Mouse (Mus musculus): ENCODE measurements around the gene Gm21244. TPM values are rescaled to one million over a fixed set of nuclear protein-coding genes. Genes with fewer than 3 reads are reported as not detected.
"Not testable (repeated sequence)": the region's sequence is repeated elsewhere in the genome, so short reads cannot be mapped to it uniquely, and the experiment has no call there.

Gm21244 gene
- total RNA-seq (2012; rRNA removed) = not detected in 2 replicates
- not detected for polyA plus RNA-seq (2012; ENCODE audit: insufficient read depth in 1 of 2, insufficient read length in 2 of 2, low read depth in 1 of 2, low replicate concordance in 2 of 2, missing spikeins in 1 of 2)

GRCm38 (mm10) chrY:7169193-7169592, at the start of gene Gm21244:
Gene Gm21244 (minus strand): TSS chrY:7169293.
- not testable (repeated sequence) for H3K27ac ChIP-seq (ENCODE audit: control insufficient read depth, low read depth, low read length); H3K4me3 ChIP-seq (ENCODE audit: control insufficient read depth in 1 of 2, insufficient read depth in 1 of 2, low read depth in 2 of 2, low read length in 2 of 2); H3K27me3 ChIP-seq (ENCODE audit: control insufficient read depth in 1 of 2, insufficient read depth in 2 of 2, low read length in 2 of 2); H3K36me3 ChIP-seq (ENCODE audit: control insufficient read depth in 1 of 2, insufficient read depth in 2 of 2, low read length in 2 of 2); H3K4me1 ChIP-seq (ENCODE audit: control insufficient read depth in 1 of 2, insufficient read depth in 2 of 2, low read length in 2 of 2); H3K9me3 ChIP-seq (replicated peaks; ENCODE audit: insufficient read depth, low read length); H3K79me2 ChIP-seq (ENCODE audit: control insufficient read depth, insufficient read depth, low read length, poor library complexity); H3K9ac ChIP-seq (ENCODE audit: control insufficient read depth, low read depth, low read length, poor library complexity, severe bottlenecking); DNase-seq (ENCODE audit: low read depth, low spot score)

Other genes with a start within 250 kb of the Gm21244 start
- gene Gm28998, start 84.5 kb upstream of the Gm21244 start, total RNA-seq (2012; rRNA removed) = not detected in 2 replicates
- gene Gm28998, start 84.5 kb upstream of the Gm21244 start, polyA plus RNA-seq (2012; ENCODE audit: insufficient read depth in 1 of 2, insufficient read length in 2 of 2, low read depth in 1 of 2, low replicate concordance in 2 of 2, missing spikeins in 1 of 2) = not detected
- gene Gm21788, start 235.7 kb upstream of the Gm21244 start, total RNA-seq (2012; rRNA removed) = not detected in 2 replicates
- not detected for gene Gm21788, start 235.7 kb upstream of the Gm21244 start, polyA plus RNA-seq (2012; ENCODE audit: insufficient read depth in 1 of 2, insufficient read length in 2 of 2, low read depth in 1 of 2, low replicate concordance in 2 of 2, missing spikeins in 1 of 2)

Measured in MEL (cell line).